Mouse (Mus musculus): Measurements from ENCODE around the gene Fbxw11.

Fbxw11 gene

GRCm38 (mm10) chr11:32768642-32769343 is 126.3 kb downstream of the Fbxw11 start:
- peak; percentile 7 to 20 for DNase-seq

- DNase-seq = no peak
Observed at GRCm38 (mm10) chr11:32780747-32781536, 138.4 kb downstream of the Fbxw11 start.

GRCm38 (mm10) chr11:32781633-32782404 is 139.3 kb downstream of the Fbxw11 start:
- DNase-seq = no peak

GRCm38 (mm10) chr11:32782724-32783123 is 140.2 kb downstream of the Fbxw11 start:
- no peak for DNase-seq

- DNase-seq = no peak
Observed at GRCm38 (mm10) chr11:32785591-32786147, 143.1 kb downstream of the Fbxw11 start.

GRCm38 (mm10) chr11:32786201-32786600 is 143.7 kb downstream of the Fbxw11 start:
- no peak for DNase-seq

- no peak for DNase-seq
Observed at GRCm38 (mm10) chr11:32794759-32795445, 152.4 kb downstream of the Fbxw11 start.

All from thymus, postnatal 36 days (tissue).